Mouse (Mus musculus) CH12.LX (cell line): ENCODE results near the gene Aatk. TPM values are rescaled to one million over a fixed set of nuclear protein-coding genes. Genes with fewer than 3 reads are reported as not detected.
A peak's percentile ranks its signal among the peaks of the same experiment; 100 is the strongest.

Source experiments
- DNase-seq: peaks from one replicate; pipeline ENCODE4 v3.0.0-alpha.2; 2013; ENCODE audit errors: extremely low read depth
- H3K27ac ChIP-seq: 2 replicates; pipeline ENCODE4 v1.5.1; 2012; ENCODE audit warnings: low read depth, mild to moderate bottlenecking, control low read depth, moderate library complexity; ENCODE audit not compliant: insufficient read depth
- H3K27me3 ChIP-seq: replicated peaks from 2 replicates; pipeline ENCODE3; 2012; ENCODE audit warnings: inconsistent platforms
- H3K36me3 ChIP-seq, 2 experiments: replicated peaks in 1 of 2; 2 replicates each; pipeline versions ENCODE3 to v1.6.1; 2012; ENCODE audit warnings: inconsistent platforms in 1 of 2, low read length in 1 of 2, mild to moderate bottlenecking in 1 of 2, mixed read lengths in 1 of 2, moderate library complexity in 1 of 2; ENCODE audit not compliant: control insufficient read depth in 1 of 2, insufficient read depth in 1 of 2
- H3K4me1 ChIP-seq, 2 experiments: 2 replicates each; pipeline ENCODE4 v1.6.1; 2012; ENCODE audit warnings: inconsistent platforms in 1 of 2, moderate library complexity in 1 of 2; ENCODE audit not compliant: insufficient read depth in 2 of 2, control insufficient read depth in 1 of 2
- H3K4me2 ChIP-seq: 2 replicates; pipeline ENCODE4 v1.6.1; 2012; ENCODE audit warnings: low read depth, mild to moderate bottlenecking, control low read depth; ENCODE audit not compliant: poor library complexity, insufficient read depth, severe bottlenecking
- H3K4me3 ChIP-seq, 3 experiments: fragments of 150-350 bp in 1 of 3; sonication (generic) in 1 of 3; replicated peaks in 1 of 3; 2 replicates each; pipeline versions ENCODE3 to v1.5.1; 2011 to 2012; ENCODE audit warnings: low read depth in 2 of 3, low read length in 2 of 3, mild to moderate bottlenecking in 2 of 3, moderate library complexity in 2 of 3, control low read depth in 1 of 3, improper control_type of control experiment in 1 of 3, inconsistent platforms in 1 of 3, mixed read lengths in 1 of 3; ENCODE audit not compliant: poor library complexity in 1 of 3
- H3K79me2 ChIP-seq: replicated peaks from 2 replicates; pipeline ENCODE4 v1.6.1; 2012; ENCODE audit warnings: mild to moderate bottlenecking, moderate library complexity; ENCODE audit not compliant: control insufficient read depth, poor library complexity, insufficient read depth, severe bottlenecking; ENCODE audit errors: extremely low read depth
- H3K9ac ChIP-seq: 2 replicates; pipeline ENCODE4 v1.6.1; 2012; ENCODE audit warnings: low read depth, mild to moderate bottlenecking, control low read depth, moderate library complexity; ENCODE audit not compliant: insufficient read depth
- H3K9me3 ChIP-seq: replicated peaks from 2 replicates; pipeline ENCODE3; 2012; ENCODE audit warnings: low read length, inconsistent platforms, mixed read lengths
- BHLHE40 ChIP-seq: IDR thresholded peaks from 2 replicates; pipeline ENCODE4 v1.6.1; 2011; ENCODE audit warnings: mild to moderate bottlenecking, low read depth, low read length, improper control_type of control experiment
- CHD1 ChIP-seq: IDR thresholded peaks from 2 replicates; pipeline ENCODE4 v1.6.1; 2012; ENCODE audit warnings: low read depth, low read length, improper control_type of control experiment, inconsistent platforms
- CTCF ChIP-seq, 2 experiments: IDR thresholded peaks in 1 of 2; conservative IDR thresholded peaks in 1 of 2; 2 replicates each; pipeline ENCODE4 v1.5.1; 2011 to 2012; ENCODE audit warnings: low read depth in 2 of 2, low read length in 2 of 2, improper control_type of control experiment in 1 of 2, inconsistent platforms in 1 of 2, mild to moderate bottlenecking in 1 of 2, moderate library complexity in 1 of 2
- E2F4 ChIP-seq: IDR thresholded peaks from 2 replicates; pipeline ENCODE4 v1.6.1; 2011; ENCODE audit warnings: low read depth, low read length, improper control_type of control experiment; ENCODE audit not compliant: insufficient replicate concordance
- ELF1 ChIP-seq: IDR thresholded peaks from 2 replicates; pipeline ENCODE4 v1.6.1; 2014; ENCODE audit warnings: low read depth, mild to moderate bottlenecking, inconsistent platforms, low read length, improper control_type of control experiment
- ETS1 ChIP-seq: conservative IDR thresholded peaks from 2 replicates; pipeline ENCODE4 v1.6.1; 2012; ENCODE audit warnings: low read depth, mild to moderate bottlenecking, inconsistent platforms, low read length, improper control_type of control experiment, moderate library complexity
- HCFC1 ChIP-seq: IDR thresholded peaks from 2 replicates; pipeline ENCODE4 v1.6.1; 2012; ENCODE audit warnings: low read depth, mild to moderate bottlenecking, inconsistent platforms, low read length, improper control_type of control experiment
- IRF4 ChIP-seq: IDR thresholded peaks from 2 replicates; pipeline ENCODE4 v1.6.1; 2014; ENCODE audit warnings: low read depth, mild to moderate bottlenecking, inconsistent platforms, low read length, improper control_type of control experiment
- JUN ChIP-seq: IDR thresholded peaks from 2 replicates; pipeline ENCODE4 v1.6.1; 2011; ENCODE audit warnings: low read depth, mild to moderate bottlenecking, low read length, improper control_type of control experiment, moderate library complexity; ENCODE audit not compliant: insufficient read depth
- MAFK ChIP-seq: IDR thresholded peaks from 2 replicates; pipeline ENCODE4 v1.6.1; 2011; ENCODE audit warnings: low read length, improper control_type of control experiment; ENCODE audit not compliant: insufficient replicate concordance
- MAZ ChIP-seq: IDR thresholded peaks from 2 replicates; pipeline ENCODE4 v1.6.1; 2012; ENCODE audit warnings: low read depth, mild to moderate bottlenecking, inconsistent platforms, low read length, improper control_type of control experiment, moderate library complexity
- MYC ChIP-seq: IDR thresholded peaks from 2 replicates; pipeline ENCODE4 v1.6.1; 2011; ENCODE audit warnings: low read depth, mild to moderate bottlenecking, improper control_type of control experiment, low read length
- NELFE ChIP-seq: IDR thresholded peaks from 2 replicates; pipeline ENCODE4 v1.6.1; 2011; ENCODE audit warnings: low read depth, low read length, improper control_type of control experiment
- NRF1 ChIP-seq: IDR thresholded peaks from 2 replicates; pipeline ENCODE4 v1.6.1; 2014; ENCODE audit warnings: low read depth, mild to moderate bottlenecking, inconsistent platforms, low read length, improper control_type of control experiment, moderate library complexity
- PAX5 ChIP-seq: IDR thresholded peaks from 2 replicates; pipeline ENCODE4 v1.6.1; 2012; ENCODE audit warnings: low read length, inconsistent platforms, mixed read lengths
- POLR2A ChIP-seq: IDR thresholded peaks from 2 replicates; pipeline ENCODE4 v1.6.1; 2011; ENCODE audit warnings: low read depth, mild to moderate bottlenecking, improper control_type of control experiment, low read length
- POLR2AphosphoS2 ChIP-seq: IDR thresholded peaks from 2 replicates; pipeline ENCODE4 v1.6.1; 2011; ENCODE audit warnings: low read depth, low read length, improper control_type of control experiment
- RAD21 ChIP-seq: IDR thresholded peaks from 2 replicates; pipeline ENCODE4 v1.6.1; 2011; ENCODE audit warnings: low read depth, mild to moderate bottlenecking, low read length, improper control_type of control experiment, moderate library complexity
- RCOR1 ChIP-seq: conservative IDR thresholded peaks from 2 replicates; pipeline ENCODE4 v1.6.1; 2012; ENCODE audit warnings: low read depth, mild to moderate bottlenecking, inconsistent platforms, low read length, improper control_type of control experiment
- SIN3A ChIP-seq: IDR thresholded peaks from 2 replicates; pipeline ENCODE4 v1.6.1; 2012; ENCODE audit warnings: low read length, improper control_type of control experiment, inconsistent platforms
- SMC3 ChIP-seq: IDR thresholded peaks from 2 replicates; pipeline ENCODE4 v1.6.1; 2011; ENCODE audit warnings: low read depth, low read length, improper control_type of control experiment
- TBP ChIP-seq: conservative IDR thresholded peaks from 2 replicates; pipeline ENCODE4 v1.6.1; 2011; ENCODE audit warnings: low read depth, low read length, improper control_type of control experiment
- UBTF ChIP-seq: IDR thresholded peaks from 2 replicates; pipeline ENCODE4 v1.6.1; 2012; ENCODE audit warnings: low read depth, mild to moderate bottlenecking, inconsistent platforms, low read length, improper control_type of control experiment, moderate library complexity
- USF1 ChIP-seq: IDR thresholded peaks from 2 replicates; pipeline ENCODE4 v1.6.1; 2014; ENCODE audit warnings: low read depth, mild to moderate bottlenecking, inconsistent platforms, low read length, improper control_type of control experiment
- ZC3H11A ChIP-seq: IDR thresholded peaks from 2 replicates; pipeline ENCODE4 v1.6.1; 2012; ENCODE audit warnings: low read depth, mild to moderate bottlenecking, inconsistent platforms, low read length, improper control_type of control experiment
- ZMIZ1 ChIP-seq: IDR thresholded peaks from 2 replicates; pipeline ENCODE4 v1.6.1; 2012; ENCODE audit warnings: low read depth, mild to moderate bottlenecking, inconsistent platforms, low read length, improper control_type of control experiment
- dilution Hi-C: fragments of 300-500 bp; cut with MboI; formaldehyde crosslinking; loops from 2 replicates; pipeline ENCODE4 v1.14.3; 2020; ENCODE audit warnings: low sequenced_read_pairs; ENCODE audit not compliant: extremely low pct_unique_long_range_greater_than_20kb, extremely low pct_ligation_motif_present
- in situ Hi-C: fragments of 300-500 bp; cut with MboI; formaldehyde crosslinking; loops from 3 replicates; pipeline ENCODE4 v1.14.3; 2019; ENCODE audit warnings: low sequenced_read_pairs, low pct_ligation_motif_present, low pct_unique_long_range_greater_than_20kb, mixed read lengths
- polyA plus RNA-seq: library from polyadenylated mRNA; unstranded; fragments of >175 nt; gene quantifications from 2 replicates; pipeline ENCODE4 v1.2.1, GENCODE M21; 2012; ENCODE audit warnings: low read depth; ENCODE audit not compliant: insufficient read length
- total RNA-seq, 2 experiments: library from RNA; depleted of rRNA; stranded (reverse); fragments of 300-350 nt in 1 of 2; fragments of >200 nt in 1 of 2; gene quantifications; 2 replicates each; pipeline ENCODE4 v1.2.3; 2012 to 2014

Gene Aatk
- total and polyA plus RNA-seq, 3 experiments: 0.08 to 0.21 (median 0.19) TPM

DNA sequence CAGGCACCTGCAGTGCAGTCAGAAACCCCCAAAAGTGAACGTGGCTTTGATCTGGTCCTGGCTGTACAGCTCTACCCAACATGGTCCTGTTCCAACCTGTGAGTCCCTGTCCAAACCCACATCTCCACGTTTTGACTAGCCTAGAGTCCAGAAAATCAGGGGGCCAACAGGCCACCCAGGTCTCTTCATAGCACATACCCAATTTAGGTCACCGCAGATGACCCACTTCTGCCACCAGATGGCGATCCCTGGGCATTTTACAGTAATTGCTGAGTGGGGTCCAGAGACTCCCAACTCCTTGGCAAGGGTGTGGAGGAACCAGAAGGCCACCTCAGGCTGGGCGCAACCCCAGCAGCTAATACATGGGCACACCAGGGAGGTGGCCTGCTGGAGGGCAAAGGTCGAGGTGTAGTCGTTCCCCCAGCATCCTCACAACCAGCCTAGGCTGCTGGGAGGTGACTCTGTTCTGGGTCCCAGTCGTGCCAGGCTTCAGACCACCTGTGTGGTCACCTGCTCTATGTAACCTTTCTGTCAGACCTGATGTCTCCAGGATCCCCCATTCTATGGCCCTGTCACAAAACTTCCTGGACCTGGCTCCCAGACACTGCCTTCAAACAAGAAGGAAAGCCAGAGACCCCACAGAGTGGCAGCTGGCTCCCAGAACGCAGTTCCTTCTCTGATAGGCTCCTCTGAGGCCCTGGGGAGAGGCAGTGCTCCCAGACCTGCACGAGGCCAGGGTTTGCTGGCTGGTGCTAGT is 16.6 kb downstream of the Aatk start:
- DNase-seq: peak; percentile 58
- Histone ChIP-seq H3K4me1 (no peaks in the 10 kb centered on the region), H3K4me3 (no peak overlapping the region), H3K9ac (no peak overlapping the region), H3K79me2 (no peaks in the 10 kb centered on the region), H3K4me2 (no peak overlapping the region), H3K27ac (no peak overlapping the region), H3K27me3 (peaks cover 38% of the 10 kb centered on the region), H3K36me3 (no peaks in the 10 kb centered on the region), H3K9me3 (peaks cover 3% of the 10 kb centered on the region)
- dilution Hi-C loops (no loop called here), in situ Hi-C loops (no loop called here)
- TF ChIP-seq RAD21 (peak; percentile 85), NELFE (peak; percentile 31; the same call in 1 of the 2 replicates), SMC3 (peak; percentile 93), NRF1 (0 out of 2 replicates have a peak, but pooled peaks have one; percentile 13), RCOR1 (no peak), UBTF (no peak), TBP (no peak), ZC3H11A (peak; percentile 47), CHD1 (no peak), ETS1 (no peak), USF1 (no peak), POLR2A (no peak), PAX5 (no peak), HCFC1 (no peak), ELF1 (no peak), CTCF (conservative IDR thresholded peaks at IDR 0.05 in 1 of 2, IDR thresholded peaks at IDR 0.05 in 1 of 2; ENCODE audit: low read depth in 2 of 2, low read length in 2 of 2) (peak; percentile 57 to 91; a peak in 3 of 4 replicates), BHLHE40 (no peak), E2F4 (no peak), JUN (no peak), IRF4 (0 out of 2 replicates have a peak, but pooled peaks have one; percentile 17), POLR2AphosphoS2 (no peak), SIN3A (0 out of 2 replicates have a peak, but pooled peaks have one; percentile 47), MAFK (peak; percentile 73; the same call in 1 of the 2 replicates), MAZ (peak; percentile 31; the same call in 1 of the 2 replicates), ZMIZ1 (no peak), MYC (0 out of 2 replicates have a peak, but pooled peaks have one; percentile 10)
